Mouse (Mus musculus) monocyte, adult 5-6 weeks (primary cell): ENCODE measurements around the gene Pex3. TPM values are rescaled to one million over a fixed set of nuclear protein-coding genes. Genes with fewer than 3 reads are reported as not detected.
A peak's percentile ranks its signal among the peaks of the same experiment; 100 is the strongest.
"Not testable (repeated sequence)": the region's sequence is repeated elsewhere in the genome, so short reads cannot be mapped to it uniquely, and the experiment has no call there.

Source experiments
- ATAC-seq: fragments of 153-309, 156-312 bp; replicated peaks from 2 replicates; pipeline ENCODE4 v1.8.0; 2017; ENCODE audit warnings: mild to moderate bottlenecking; ENCODE audit not compliant: low TSS enrichment, insufficient number of reproducible peaks, severe bottlenecking, poor library complexity, low FRiP score
- total RNA-seq: library from RNA; stranded (forward); fragments of 200-1000, 200-491, 200-594 nt; gene quantifications from 3 replicates; pipeline ENCODE4 v1.2.3, GENCODE M21; 2017

The Pex3 gene
- total RNA-seq, 1 experiment from 2014 or later, result 18.2 TPM

- no peak for ATAC-seq
These were observed 600 bp upstream of the Pex3 start for GRCm38 (mm10) chr10:13553498-13553985.

- no peak for ATAC-seq
These were observed 11.2 kb downstream of the Pex3 start for GRCm38 (mm10) chr10:13541721-13542120.

- peak; percentile 63; the same call in 1 of the 2 replicates for ATAC-seq
These were observed 13.1 kb downstream of the Pex3 start for GRCm38 (mm10) chr10:13539769-13540333.

GRCm38 (mm10) chr10:13536706-13537105, 16.2 kb downstream of the Pex3 start:
- ATAC-seq, result no peak

GRCm38 (mm10) chr10:13534751-13535150, 18.2 kb downstream of the Pex3 start:
- no peak for ATAC-seq

- ATAC-seq, result no peak
These were observed 24.8 kb downstream of the Pex3 start for GRCm38 (mm10) chr10:13528155-13528554.

- no peak for ATAC-seq
These were observed 31.1 kb downstream of the Pex3 start for GRCm38 (mm10) chr10:13521857-13522256.

GRCm38 (mm10) chr10:13502371-13502770, 50.6 kb downstream of the Pex3 start:
- ATAC-seq, result no peak

GRCm38 (mm10) chr10:13501533-13501932, 51.4 kb downstream of the Pex3 start:
- ATAC-seq, result not testable (repeated sequence)

- peak; percentile 89 for ATAC-seq
These were observed 51.9 kb downstream of the Pex3 start for GRCm38 (mm10) chr10:13500938-13501496.

- peak; percentile 33; the same call in 1 of the 2 replicates for ATAC-seq
These were observed 52.5 kb downstream of the Pex3 start for GRCm38 (mm10) chr10:13500473-13500872.

GRCm38 (mm10) chr10:13499331-13499730, 53.6 kb downstream of the Pex3 start, which contains the start of gene Fuca2:
TSS of gene Fuca2 (plus strand) at chr10:13499540.
- peak; percentile 51 for ATAC-seq

- ATAC-seq, result no peak
These were observed 56.6 kb downstream of the Pex3 start for GRCm38 (mm10) chr10:13496315-13496714.

GRCm38 (mm10) chr10:13493978-13494686, 58.8 kb downstream of the Pex3 start:
- ATAC-seq, result no peak

GRCm38 (mm10) chr10:13489671-13490070, 63.3 kb downstream of the Pex3 start:
- ATAC-seq, result no peak

- no peak for ATAC-seq
These were observed 67.0 kb downstream of the Pex3 start for GRCm38 (mm10) chr10:13485958-13486357.

- no peak for ATAC-seq
These were observed 73.6 kb downstream of the Pex3 start for GRCm38 (mm10) chr10:13479341-13479740.

- ATAC-seq, result no peak
These were observed 77.8 kb downstream of the Pex3 start for GRCm38 (mm10) chr10:13475121-13475520.

- ATAC-seq, result no peak
These were observed 78.4 kb downstream of the Pex3 start for GRCm38 (mm10) chr10:13474568-13474955.
